Mouse (Mus musculus) heart, embryonic 10.5 days (tissue): ENCODE measurements around the gene Etl4. TPM values are rescaled to one million over a fixed set of nuclear protein-coding genes. Genes with fewer than 3 reads are reported as not detected.

Experiments
- DNase-seq: peaks from one replicate; pipeline ENCODE4 v3.0.0-alpha.2; 2017; ENCODE audit warnings: low spot score
- H3K27ac ChIP-seq: fragments of 300-500 bp; sonication (generic); 2 replicates; pipeline ENCODE4 v1.5.1; 2016; ENCODE audit warnings: mild to moderate bottlenecking
- H3K27me3 ChIP-seq: fragments of 300-500 bp; sonication (generic); 2 replicates; pipeline ENCODE4 v1.6.1; 2016; ENCODE audit warnings: mild to moderate bottlenecking; ENCODE audit not compliant: poor library complexity, insufficient read depth, severe bottlenecking
- H3K36me3 ChIP-seq: fragments of 300-500 bp; sonication (generic); 2 replicates; pipeline ENCODE4 v1.6.1; 2016; ENCODE audit warnings: mild to moderate bottlenecking, moderate library complexity
- H3K4me1 ChIP-seq: fragments of 300-500 bp; sonication (generic); 2 replicates; pipeline ENCODE4 v1.6.1; 2016; ENCODE audit warnings: mild to moderate bottlenecking
- H3K4me3 ChIP-seq: fragments of 300-500 bp; sonication (generic); 2 replicates; pipeline ENCODE4 v1.5.1; 2016; ENCODE audit warnings: mild to moderate bottlenecking, moderate library complexity
- H3K9me3 ChIP-seq: fragments of 300-500 bp; sonication (generic); 2 replicates; pipeline ENCODE4 v1.6.1; 2016; ENCODE audit warnings: mild to moderate bottlenecking, moderate library complexity
- WGBS: fragments of 180-500 bp; shearing (Covaris S2); methylation state at CpG from one replicate; pipeline ENCODE4 v1.1.7; 2016; 5-methylcytosine and 5-hydroxymethylcytosine counted together
- polyA plus RNA-seq: library from polyadenylated mRNA; unstranded; fragments of >200 nt; fragmentation: Nextera tagmentation; extraction: Ambion mirVana; gene quantifications from 2 replicates; pipeline ENCODE4 v1.2.1, GENCODE M21; 2016

The Etl4 gene
- polyA plus RNA-seq, 1 experiment from 2014 or later: 18.7 TPM

GRCm38 (mm10) chr2:20749687-20750086 is 840.1 kb downstream of the Etl4 start:
- Histone ChIP-seq H3K27ac (no peak overlapping the region), H3K36me3 (no peaks in the 10 kb centered on the region), H3K27me3 (no peaks in the 10 kb centered on the region), H3K4me1 (no peaks in the 10 kb centered on the region), H3K4me3 (no peak overlapping the region), H3K9me3 (no peaks in the 10 kb centered on the region)
- 81% methylated on average over 3 of the region's 3 CpGs for WGBS
- no peak for DNase-seq

- Histone ChIP-seq H3K27me3 (no peaks in the 10 kb centered on the region), H3K36me3 (no peaks in the 10 kb centered on the region), H3K27ac (no peak overlapping the region), H3K4me1 (no peaks in the 10 kb centered on the region), H3K9me3 (no peaks in the 10 kb centered on the region), H3K4me3 (no peak overlapping the region)
- no peak for DNase-seq
- WGBS: 80% methylated on average over 8 of the region's 8 CpGs
These were observed 843.9 kb downstream of the Etl4 start for GRCm38 (mm10) chr2:20753282-20754110.

DNA sequence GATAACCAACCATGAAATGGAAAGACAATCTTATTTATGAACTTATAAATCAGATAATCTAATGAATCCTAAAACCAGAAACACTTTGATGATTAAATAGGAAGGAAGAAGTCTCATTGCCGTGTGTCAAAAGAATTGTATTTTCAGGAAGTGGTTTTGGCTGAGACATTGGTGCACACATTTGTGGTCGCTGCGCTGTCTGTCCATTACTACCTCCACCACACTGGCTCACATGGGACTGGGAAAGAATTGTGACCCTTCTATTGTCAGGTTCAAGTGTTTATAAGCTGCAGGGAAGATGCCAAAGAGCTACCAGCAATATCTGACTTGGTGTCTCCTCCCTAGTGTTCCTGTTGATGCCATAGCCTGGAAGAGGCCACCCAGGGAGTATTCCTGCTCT is 847.4 kb downstream of the Etl4 start:
- Histone ChIP-seq H3K27ac (no peak overlapping the region), H3K4me3 (no peak overlapping the region), H3K27me3 (no peaks in the 10 kb centered on the region), H3K9me3 (no peaks in the 10 kb centered on the region), H3K4me1 (peaks cover 8% of the 10 kb centered on the region; the same call in 1 of the 2 replicates), H3K36me3 (no peaks in the 10 kb centered on the region)
- 83% methylated on average over 3 of the region's 3 CpGs for WGBS
- DNase-seq: no peak

DNA sequence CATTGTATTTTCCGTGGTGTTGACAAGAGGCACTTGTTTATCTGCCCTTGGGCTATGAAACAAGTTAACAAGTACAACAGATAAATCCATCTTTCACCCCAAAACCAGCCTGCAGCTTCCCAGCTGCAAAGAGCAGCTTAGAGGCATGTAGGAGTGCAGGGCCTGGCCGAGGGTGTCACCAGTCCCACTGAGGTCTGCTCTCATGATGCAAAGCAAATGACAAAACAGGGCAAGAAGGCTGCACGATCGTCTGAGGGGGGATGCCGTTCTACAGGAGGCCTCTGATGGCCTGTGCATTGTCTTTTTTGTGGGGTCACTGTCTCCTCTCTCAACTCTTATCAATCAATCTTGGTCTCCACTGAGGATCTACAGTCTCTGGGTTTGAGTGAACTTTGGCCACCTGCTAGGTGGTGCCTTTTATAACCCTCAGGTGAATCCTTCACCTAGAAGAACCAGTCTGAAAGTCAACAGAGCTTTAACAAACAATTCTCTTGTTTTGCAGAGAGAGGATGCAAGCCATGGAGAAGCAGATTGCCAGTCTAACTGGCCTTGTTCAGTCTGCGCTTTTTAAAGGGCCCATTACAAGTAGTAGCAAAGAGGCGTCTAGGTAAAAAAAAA is 849.6 kb downstream of the Etl4 start:
- Histone ChIP-seq H3K9me3 (no peaks in the 10 kb centered on the region), H3K4me1 (peaks cover 15% of the 10 kb centered on the region; the same call in 1 of the 2 replicates), H3K27ac (no peak overlapping the region), H3K4me3 (no peak overlapping the region), H3K27me3 (no peaks in the 10 kb centered on the region), H3K36me3 (no peaks in the 10 kb centered on the region)
- DNase-seq: no peak
- WGBS: 75% methylated on average over 7 of the region's 7 CpGs

- no peak overlapping the region for H3K4me3 ChIP-seq
- H3K27ac ChIP-seq: no peak overlapping the region
- WGBS: 73% methylated on average over 5 of the region's 5 CpGs
- no peaks in the 10 kb centered on the region for H3K36me3 ChIP-seq
- no peak for DNase-seq
- no peaks in the 10 kb centered on the region for H3K27me3 ChIP-seq
- H3K4me1 ChIP-seq: peaks cover 15% of the 10 kb centered on the region; the same call in 1 of the 2 replicates
- H3K9me3 ChIP-seq: no peaks in the 10 kb centered on the region
These were observed 851.7 kb downstream of the Etl4 start for GRCm38 (mm10) chr2:20761320-20761719.

- H3K9me3 ChIP-seq: no peaks in the 10 kb centered on the region
- 85% methylated on average over 3 of the region's 3 CpGs for WGBS
- peaks cover 15% of the 10 kb centered on the region; the same call in 1 of the 2 replicates for H3K4me1 ChIP-seq
- no peaks in the 10 kb centered on the region for H3K36me3 ChIP-seq
- no peak for DNase-seq
- H3K27me3 ChIP-seq: no peaks in the 10 kb centered on the region
- H3K27ac ChIP-seq: no peak overlapping the region
- no peak overlapping the region for H3K4me3 ChIP-seq
These were observed 852.2 kb downstream of the Etl4 start for GRCm38 (mm10) chr2:20761751-20762150.

GRCm38 (mm10) chr2:20763511-20764212 is 854.1 kb downstream of the Etl4 start:
- H3K36me3 ChIP-seq: no peaks in the 10 kb centered on the region
- WGBS: 72% methylated on average over 4 of the region's 4 CpGs
- H3K4me1 ChIP-seq: peaks cover 15% of the 10 kb centered on the region; the same call in 1 of the 2 replicates
- no peak overlapping the region for H3K27ac ChIP-seq
- H3K4me3 ChIP-seq: no peak overlapping the region
- DNase-seq: no peak
- H3K27me3 ChIP-seq: no peaks in the 10 kb centered on the region
- no peaks in the 10 kb centered on the region for H3K9me3 ChIP-seq

DNA sequence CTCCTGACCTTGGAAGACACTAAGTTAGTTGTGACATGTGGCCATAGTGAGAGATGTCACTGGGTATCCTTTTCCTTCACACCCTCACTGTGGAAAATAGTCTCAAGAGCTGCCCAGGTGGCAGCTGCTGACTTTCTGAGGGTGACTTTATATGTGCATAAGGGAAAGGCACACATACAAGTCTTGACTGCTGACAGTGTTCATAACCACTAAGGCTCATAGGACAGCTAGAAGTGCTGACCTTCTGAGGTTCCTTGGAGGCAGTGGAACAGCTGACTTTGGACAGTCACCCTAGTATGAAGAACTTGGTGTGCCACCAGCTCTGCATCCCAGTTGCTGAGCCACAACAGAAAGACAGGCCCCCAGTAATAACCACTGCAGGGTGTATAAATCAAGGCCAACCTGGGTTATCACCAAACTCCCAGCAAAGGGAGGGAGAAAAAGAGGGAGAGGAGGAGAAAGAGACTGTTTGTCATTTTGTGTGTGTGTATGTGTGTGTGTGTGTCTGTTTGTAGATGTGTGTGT is 855.0 kb downstream of the Etl4 start:
- no peak overlapping the region for H3K27ac ChIP-seq

DNA sequence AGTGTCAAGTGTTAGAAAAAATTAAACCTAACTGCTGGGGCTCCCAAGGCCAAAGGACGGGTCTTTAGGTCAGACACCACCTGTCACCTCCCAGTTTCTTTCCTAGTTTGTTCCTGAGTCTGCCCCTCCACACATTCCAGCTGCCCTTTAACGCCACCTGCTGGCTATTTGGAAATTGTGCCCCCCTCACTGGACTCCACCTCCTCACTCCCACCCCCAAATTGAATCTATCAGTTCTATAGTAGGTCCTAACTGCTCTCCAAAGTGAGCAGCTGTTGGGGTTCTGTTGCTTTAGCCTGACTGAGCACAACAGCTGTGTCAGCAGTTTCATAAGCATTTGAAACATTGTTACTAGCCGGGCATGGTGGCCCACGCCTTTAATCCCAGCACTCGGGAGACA is 859.1 kb downstream of the Etl4 start:
- 77% methylated on average over 5 of the region's 5 CpGs for WGBS
- Histone ChIP-seq H3K4me3 (no peak overlapping the region), H3K4me1 (peaks cover 3% of the 10 kb centered on the region; the same call in 1 of the 2 replicates), H3K27ac (no peak overlapping the region), H3K27me3 (no peaks in the 10 kb centered on the region), H3K9me3 (no peaks in the 10 kb centered on the region), H3K36me3 (peaks cover 8% of the 10 kb centered on the region; the same call in 1 of the 2 replicates)
- DNase-seq: no peak

More for the DNA sequence above, 855.0 kb downstream of the Etl4 start:
- Histone ChIP-seq H3K9me3 (no peaks in the 10 kb centered on the region), H3K4me1 (peaks cover 15% of the 10 kb centered on the region; the same call in 1 of the 2 replicates), H3K36me3 (no peaks in the 10 kb centered on the region), H3K27me3 (no peaks in the 10 kb centered on the region), H3K4me3 (no peak overlapping the region)
- no peak for DNase-seq

- Histone ChIP-seq H3K27ac (no peak overlapping the region), H3K4me3 (no peak overlapping the region), H3K27me3 (no peaks in the 10 kb centered on the region), H3K36me3 (peaks cover 8% of the 10 kb centered on the region; the same call in 1 of the 2 replicates), H3K4me1 (no peaks in the 10 kb centered on the region), H3K9me3 (no peaks in the 10 kb centered on the region)
- no peak for DNase-seq
These were observed 860.6 kb downstream of the Etl4 start for GRCm38 (mm10) chr2:20770171-20770570.

- no peaks in the 10 kb centered on the region for H3K27me3 ChIP-seq
- DNase-seq: no peak
- H3K27ac ChIP-seq: no peak overlapping the region
- H3K4me1 ChIP-seq: no peaks in the 10 kb centered on the region
- peaks cover 8% of the 10 kb centered on the region; the same call in 1 of the 2 replicates for H3K36me3 ChIP-seq
- WGBS: 65% methylated on average over 2 of the region's 2 CpGs
- no peaks in the 10 kb centered on the region for H3K9me3 ChIP-seq
- no peak overlapping the region for H3K4me3 ChIP-seq
These were observed 864.9 kb downstream of the Etl4 start for GRCm38 (mm10) chr2:20774462-20774861.

DNA sequence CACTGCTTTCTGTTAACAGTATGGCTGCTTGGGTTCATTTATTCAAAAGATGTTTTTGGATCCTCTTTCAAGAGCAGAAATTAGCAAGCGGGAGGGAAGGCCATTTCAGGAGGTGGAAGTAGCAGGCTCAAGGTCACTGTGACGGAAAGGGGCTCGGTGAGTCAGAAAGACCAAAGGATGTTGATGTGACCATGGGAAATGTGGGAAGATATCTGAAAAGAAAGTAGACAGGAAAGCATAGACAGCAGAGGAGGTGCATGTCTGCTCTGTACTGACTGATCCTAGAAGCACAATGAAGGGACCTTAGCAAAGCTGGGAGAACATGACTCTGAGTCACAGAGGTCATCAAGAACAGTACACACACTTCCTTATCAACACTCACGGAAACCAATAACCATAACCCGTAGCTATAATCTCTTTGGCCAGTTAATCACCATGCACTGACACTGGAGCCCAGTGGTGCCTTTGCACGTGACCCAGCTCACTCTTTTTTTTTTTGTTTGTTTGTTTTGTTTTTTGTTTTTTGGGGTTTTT is 866.7 kb downstream of the Etl4 start:
- Histone ChIP-seq H3K4me1 (no peaks in the 10 kb centered on the region), H3K27ac (no peak overlapping the region), H3K4me3 (no peak overlapping the region), H3K9me3 (no peaks in the 10 kb centered on the region), H3K27me3 (no peaks in the 10 kb centered on the region), H3K36me3 (peaks cover 3% of the 10 kb centered on the region; the same call in 1 of the 2 replicates)
- WGBS: 61% methylated on average over 6 of the region's 6 CpGs
- no peak for DNase-seq
